Mouse (Mus musculus) midbrain, postnatal 0 days (tissue): ENCODE data around the gene Mknk2. TPM values are rescaled to one million over a fixed set of nuclear protein-coding genes. Genes with fewer than 3 reads are reported as not detected.
"Not testable (repeated sequence)": the region's sequence is repeated elsewhere in the genome, so short reads cannot be mapped to it uniquely, and the experiment has no call there.

ENCODE experiments used
- ATAC-seq: fragments of 200-750 bp; cut with Nextera tagmentation; 2 replicates; pipeline ENCODE4 v1.8.0; 2017; ENCODE audit warnings: moderate number of reproducible peaks, mild to moderate bottlenecking, moderate TSS enrichment, moderate library complexity; ENCODE audit not compliant: low FRiP score
- DNase-seq: peaks from one replicate; pipeline ENCODE4 v3.0.0-alpha.2; 2015; ENCODE audit warnings: low spot score
- H3K27ac ChIP-seq: fragments of 300-500 bp; sonication (generic); 2 replicates; pipeline ENCODE4 v1.5.1; 2014; ENCODE audit warnings: low read depth, mild to moderate bottlenecking, low read length, mixed read lengths
- H3K27me3 ChIP-seq: fragments of 300-500 bp; sonication (generic); 2 replicates; pipeline ENCODE4 v1.6.1; 2014; ENCODE audit warnings: low read length, control low read depth, mixed read lengths; ENCODE audit not compliant: insufficient read depth
- H3K36me3 ChIP-seq: fragments of 300-500 bp; sonication (generic); 2 replicates; pipeline ENCODE4 v1.6.1; 2014; ENCODE audit warnings: low read length, control low read depth, mixed read lengths; ENCODE audit not compliant: insufficient read depth
- H3K4me1 ChIP-seq: fragments of 300-500 bp; sonication (generic); 2 replicates; pipeline ENCODE4 v1.6.1; 2014; ENCODE audit warnings: mild to moderate bottlenecking, control low read depth, antibody characterized with exemption, low read length, mixed read lengths; ENCODE audit not compliant: insufficient read depth
- H3K4me2 ChIP-seq: fragments of 300-500 bp; sonication (generic); 2 replicates; pipeline ENCODE4 v1.6.1; 2014; ENCODE audit warnings: low read depth, mild to moderate bottlenecking, low read length, mixed read lengths; ENCODE audit not compliant: poor library complexity, severe bottlenecking
- H3K4me3 ChIP-seq: fragments of 300-500 bp; sonication (generic); 2 replicates; pipeline ENCODE4 v1.5.1; 2014; ENCODE audit warnings: low read depth, mild to moderate bottlenecking, low read length, moderate library complexity
- H3K9ac ChIP-seq: fragments of 300-500 bp; sonication (generic); replicated peaks from 2 replicates; pipeline ENCODE4 v1.6.1; 2014; ENCODE audit warnings: mild to moderate bottlenecking, low read length, moderate library complexity, mixed read lengths; ENCODE audit not compliant: poor library complexity, severe bottlenecking
- H3K9me3 ChIP-seq: fragments of 300-500 bp; sonication (generic); 2 replicates; pipeline ENCODE4 v1.6.1; 2016; ENCODE audit warnings: low read length, control low read depth
- CTCF ChIP-seq: IDR thresholded peaks from 2 replicates; pipeline ENCODE4 v1.5.1; 2016; ENCODE audit warnings: antibody characterized with exemption, mild to moderate bottlenecking
- WGBS: fragments of 180-500 bp; shearing (Covaris S2); extraction: QIAGEN DNeasy Blood & Tissue Kit; methylation state at CpG from one replicate; pipeline ENCODE4 v1.1.7; 2014; 5-methylcytosine and 5-hydroxymethylcytosine counted together
- polyA plus RNA-seq: library from polyadenylated mRNA; unstranded; fragments of >200 nt; fragmentation: Nextera tagmentation; extraction: Ambion mirVana; gene quantifications from 2 replicates; pipeline ENCODE4 v1.2.1, GENCODE M21; 2015
- total RNA-seq: library from RNA; depleted of rRNA; stranded (reverse); fragments of >200 nt; gene quantifications from 2 replicates; pipeline ENCODE4 v1.2.3, GENCODE M21; 2014

Mknk2 gene
- total and polyA plus RNA-seq, 2 experiments from 2014 or later = 36.0 to 74.6 TPM

DNA sequence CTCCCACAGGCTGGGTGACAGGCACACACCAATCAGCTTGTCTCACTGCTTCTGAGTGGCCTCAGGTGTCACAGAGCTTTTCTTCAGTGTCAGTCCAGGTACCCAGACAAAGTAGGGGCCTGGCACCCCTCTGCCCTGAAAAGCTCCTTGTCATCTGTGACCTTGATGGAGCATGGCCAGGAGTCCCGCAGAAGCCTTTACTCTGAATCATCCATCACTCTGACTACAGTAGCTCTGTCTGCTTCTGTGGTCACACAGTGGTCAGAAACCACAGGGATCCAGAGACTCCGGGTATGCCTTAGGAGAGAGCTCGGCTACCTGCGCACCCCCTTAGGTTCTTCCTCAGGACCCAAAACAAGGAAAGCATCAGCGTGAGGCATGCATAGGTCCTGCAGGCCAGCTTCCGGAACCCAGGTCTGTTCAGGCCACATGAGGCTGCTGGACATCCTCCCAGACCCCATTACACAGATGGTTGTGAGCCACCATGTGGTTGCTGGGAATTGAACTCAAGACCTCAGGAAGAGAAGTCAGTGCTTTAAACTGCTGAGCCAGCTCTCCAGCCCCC, 24.7 kb downstream of the Mknk2 start:
- ATAC-seq (no peak), DNase-seq (no peak)
- no peaks in the 10 kb centered on the region for H3K9me3 ChIP-seq
- H3K4me3 ChIP-seq = no peak overlapping the region
- H3K4me1 ChIP-seq = peaks cover 14% of the 10 kb centered on the region
- H3K27ac ChIP-seq = no peak overlapping the region; the same call in 1 of the 2 replicates
- TF ChIP-seq CTCF = no peak
- peaks cover under 1% of the 10 kb centered on the region; the same call in 1 of the 2 replicates for H3K36me3 ChIP-seq
- 96% methylated on average over 6 of the region's 6 CpGs for WGBS
- H3K9ac ChIP-seq = no peak overlapping the region
- H3K4me2 ChIP-seq = no peak overlapping the region
- H3K27me3 ChIP-seq = no peaks in the 10 kb centered on the region

DNA sequence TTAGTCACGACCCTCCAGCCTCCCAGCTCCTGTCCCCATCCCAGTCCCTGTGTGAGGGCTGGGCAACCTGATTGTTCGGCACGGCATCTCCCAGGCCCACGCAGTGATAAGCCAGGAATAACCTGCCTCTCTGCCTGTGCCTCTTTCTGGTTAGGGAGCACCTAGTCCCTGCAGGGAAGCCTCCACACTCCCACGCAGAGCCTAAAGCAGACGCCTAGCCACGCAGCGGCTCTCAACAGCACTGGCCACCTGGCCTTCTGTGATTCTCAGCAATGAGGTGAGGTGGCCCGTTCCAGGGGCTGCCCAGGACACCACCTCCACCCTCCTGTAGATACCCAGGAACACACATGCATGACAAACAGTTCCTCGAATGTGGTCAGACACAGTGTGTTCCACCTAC, 27.5 kb downstream of the Mknk2 start:
- WGBS = 94% methylated on average over 10 of the region's 10 CpGs
- H3K4me2 ChIP-seq = no peak overlapping the region
- no peak overlapping the region for H3K9ac ChIP-seq
- H3K9me3 ChIP-seq = no peaks in the 10 kb centered on the region
- H3K4me3 ChIP-seq = no peak overlapping the region
- DNase-seq = no peak
- H3K27ac ChIP-seq = no peak overlapping the region
- no peaks in the 10 kb centered on the region for H3K27me3 ChIP-seq
- H3K4me1 ChIP-seq = peaks cover 12% of the 10 kb centered on the region
- no peak for TF ChIP-seq CTCF
- H3K36me3 ChIP-seq = peaks cover 23% of the 10 kb centered on the region
- no peak for ATAC-seq

DNA sequence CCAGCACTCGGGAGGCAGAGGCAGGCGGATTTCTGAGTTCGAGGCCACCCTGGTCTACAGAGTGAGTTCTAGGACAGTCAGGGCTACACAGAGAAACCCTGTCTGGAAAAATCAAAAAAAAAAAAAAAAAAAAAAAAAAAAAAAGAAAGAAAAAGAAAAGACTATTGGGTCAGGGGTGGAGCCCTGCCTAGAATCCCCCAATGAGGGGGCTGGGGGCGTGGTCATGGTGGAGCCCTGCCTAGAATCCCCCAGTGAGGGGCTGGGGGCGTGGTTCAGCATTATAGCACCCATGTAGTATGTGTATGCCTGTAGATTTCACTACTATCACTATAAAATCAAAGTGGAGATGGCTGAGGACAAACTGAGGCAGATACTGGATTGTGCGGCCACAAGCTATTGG, 28.0 kb downstream of the Mknk2 start:
- H3K27ac ChIP-seq, DNase-seq, H3K4me2 ChIP-seq, H3K4me1 ChIP-seq, H3K27me3 ChIP-seq, ATAC-seq, H3K4me3 ChIP-seq, H3K9ac ChIP-seq, H3K9me3 ChIP-seq: not testable (repeated sequence)
- 95% methylated on average over 6 of the region's 6 CpGs for WGBS
- peaks cover 28% of the 10 kb centered on the region for H3K36me3 ChIP-seq

DNA sequence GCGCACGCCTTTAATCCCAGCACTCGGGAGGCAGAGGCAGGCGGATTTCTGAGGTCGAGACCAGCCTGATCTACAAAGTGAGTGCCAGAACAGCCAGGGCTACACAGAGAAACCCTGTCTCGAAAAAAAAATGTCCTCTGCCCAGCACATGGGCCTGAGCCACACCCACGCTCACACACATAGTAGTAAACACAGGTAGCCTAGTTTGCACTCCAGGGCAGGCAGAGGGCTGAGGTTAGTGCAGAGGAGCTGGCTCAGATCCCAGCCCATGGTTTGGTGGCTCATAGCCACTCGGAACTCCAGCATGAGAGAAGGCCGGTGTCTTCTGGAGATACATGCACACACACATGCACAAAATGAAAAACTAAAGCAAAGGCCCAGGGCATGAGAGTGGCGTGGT, 31.0 kb downstream of the Mknk2 start:
- H3K4me3 ChIP-seq = no peak overlapping the region
- WGBS = 95% methylated on average over 10 of the region's 10 CpGs
- H3K4me1 ChIP-seq = no peaks in the 10 kb centered on the region
- no peak overlapping the region for H3K9ac ChIP-seq
- H3K27me3 ChIP-seq = no peaks in the 10 kb centered on the region
- ATAC-seq (no peak), DNase-seq (no peak)
- peaks cover 53% of the 10 kb centered on the region for H3K36me3 ChIP-seq
- no peak for TF ChIP-seq CTCF
- no peak overlapping the region for H3K4me2 ChIP-seq
- no peaks in the 10 kb centered on the region for H3K9me3 ChIP-seq
- H3K27ac ChIP-seq = no peak overlapping the region

DNA sequence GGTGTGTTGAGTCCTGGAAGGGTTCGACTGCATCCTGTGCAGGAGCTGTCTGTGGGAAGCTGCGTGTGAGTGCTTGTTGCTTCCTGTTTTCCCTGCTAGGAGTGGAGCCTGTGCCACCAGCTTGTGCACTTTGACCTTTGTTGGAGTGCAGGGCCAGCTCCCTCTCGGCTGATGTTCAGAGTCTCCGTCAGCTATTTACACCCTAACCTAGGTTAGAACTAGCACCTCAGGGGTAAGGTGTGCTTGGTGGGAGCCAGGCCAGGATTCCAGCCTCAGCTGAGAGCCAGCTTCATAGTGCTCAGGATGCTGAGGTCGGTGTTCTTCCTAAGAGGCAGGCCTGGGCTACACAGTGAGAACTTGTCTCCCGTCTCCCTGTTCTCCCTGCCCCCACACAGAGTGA, 42.6 kb downstream of the Mknk2 start:
- 89% methylated on average over 6 of the region's 6 CpGs for WGBS
- peaks cover 63% of the 10 kb centered on the region for H3K36me3 ChIP-seq

DNA sequence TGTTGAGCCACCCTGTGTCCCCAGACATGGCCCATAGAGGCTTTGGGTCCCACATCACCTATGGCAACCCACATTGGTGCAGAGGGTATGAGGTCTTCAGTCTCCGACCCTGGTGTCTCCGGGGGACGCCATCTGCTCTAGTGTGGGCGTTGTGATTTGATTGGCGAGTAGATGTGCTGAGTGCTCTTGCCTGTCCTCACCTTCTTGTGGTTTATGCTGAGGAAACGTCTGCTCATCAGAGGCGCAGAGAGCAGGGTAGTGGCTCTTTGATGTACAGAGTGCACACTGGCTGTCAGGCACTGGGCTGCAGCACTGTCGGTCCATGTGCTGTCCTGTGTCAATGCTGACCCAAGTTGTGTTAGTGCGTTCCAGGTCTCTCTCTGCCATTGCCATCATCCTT, 49.0 kb downstream of the Mknk2 start:
- Histone ChIP-seq H3K27ac (no peak overlapping the region), H3K4me1 (peaks cover 7% of the 10 kb centered on the region), H3K9me3 (no peaks in the 10 kb centered on the region), H3K36me3 (peaks cover 4% of the 10 kb centered on the region), H3K9ac (no peak overlapping the region; the same call in 1 of the 2 replicates), H3K4me2 (no peak overlapping the region), H3K27me3 (no peaks in the 10 kb centered on the region), H3K4me3 (no peak overlapping the region)
- no peak for TF ChIP-seq CTCF
- WGBS = 80% methylated on average over 9 of the region's 9 CpGs
- DNase-seq = no peak
- no peak for ATAC-seq

More for the DNA sequence above, 42.6 kb downstream of the Mknk2 start:
- Histone ChIP-seq H3K9ac (no peak overlapping the region), H3K9me3 (no peaks in the 10 kb centered on the region), H3K4me2 (no peak overlapping the region), H3K27ac (no peak overlapping the region), H3K4me1 (no peaks in the 10 kb centered on the region), H3K27me3 (no peaks in the 10 kb centered on the region), H3K4me3 (no peak overlapping the region)
- DNase-seq (no peak), ATAC-seq (no peak)
- TF ChIP-seq CTCF = no peak
